Mouse (Mus musculus) CD4-positive, CD25-positive, alpha-beta regulatory T cell, adult 2 months (primary cell): ENCODE measurements around the gene Cmas.

ENCODE experiments used
- DNase-seq: peaks from one replicate; pipeline ENCODE4 v3.0.0-alpha.2; 2012; ENCODE audit warnings: low read depth, low spot score

The Cmas gene

GRCm38 (mm10) chr6:142793468-142793867 lies 37.0 kb downstream of the Cmas start:
- no peak for DNase-seq

GRCm38 (mm10) chr6:142795087-142795486 lies 38.6 kb downstream of the Cmas start:
- no peak for DNase-seq

- DNase-seq = no peak
These were observed 39.4 kb downstream of the Cmas start for GRCm38 (mm10) chr6:142795655-142796441.

- DNase-seq = no peak
These were observed 41.5 kb downstream of the Cmas start for GRCm38 (mm10) chr6:142797996-142798395.

- no peak for DNase-seq
These were observed 42.4 kb downstream of the Cmas start for GRCm38 (mm10) chr6:142798837-142799236.

GRCm38 (mm10) chr6:142799704-142800374 lies 43.4 kb downstream of the Cmas start:
- DNase-seq = no peak

GRCm38 (mm10) chr6:142801687-142802086 lies 45.2 kb downstream of the Cmas start:
- no peak for DNase-seq

GRCm38 (mm10) chr6:142802617-142803525 lies 46.4 kb downstream of the Cmas start:
- no peak for DNase-seq

- DNase-seq = no peak
These were observed 47.9 kb downstream of the Cmas start, which contains the start of gene Sult6b2 for GRCm38 (mm10) chr6:142804402-142804801. Sult6b2 (minus strand) TSS chr6:142804502.

- DNase-seq = no peak
These were observed 49.8 kb downstream of the Cmas start for GRCm38 (mm10) chr6:142806326-142806725.

- peak; percentile 50 for DNase-seq
These were observed 53.0 kb downstream of the Cmas start for GRCm38 (mm10) chr6:142809373-142810098.

GRCm38 (mm10) chr6:142810239-142810638 lies 53.8 kb downstream of the Cmas start:
- no peak for DNase-seq

- DNase-seq = no peak
These were observed 56.5 kb downstream of the Cmas start for GRCm38 (mm10) chr6:142812969-142813368.

- no peak for DNase-seq
These were observed 57.5 kb downstream of the Cmas start for GRCm38 (mm10) chr6:142814011-142814410.

GRCm38 (mm10) chr6:142814495-142814921 lies 58.0 kb downstream of the Cmas start:
- peak; percentile 92 for DNase-seq

GRCm38 (mm10) chr6:142815513-142815912 lies 59.0 kb downstream of the Cmas start:
- DNase-seq = no peak

- DNase-seq = no peak
These were observed 61.8 kb downstream of the Cmas start for GRCm38 (mm10) chr6:142818306-142818705.

GRCm38 (mm10) chr6:142823008-142823787 lies 66.7 kb downstream of the Cmas start:
- no peak for DNase-seq
